Mouse (Mus musculus) thymus, postnatal 10 days (tissue): ENCODE results near the gene Tmem229b.
"Not testable (repeated sequence)": the region's sequence is repeated elsewhere in the genome, so short reads cannot be mapped to it uniquely, and the experiment has no call there.

Experiments used
- DNase-seq, 2 experiments: peaks; one replicate each; pipeline ENCODE4 v3.0.0; 2021; ENCODE audit warnings: low spot score in 2 of 2

Gene Tmem229b

DNA sequence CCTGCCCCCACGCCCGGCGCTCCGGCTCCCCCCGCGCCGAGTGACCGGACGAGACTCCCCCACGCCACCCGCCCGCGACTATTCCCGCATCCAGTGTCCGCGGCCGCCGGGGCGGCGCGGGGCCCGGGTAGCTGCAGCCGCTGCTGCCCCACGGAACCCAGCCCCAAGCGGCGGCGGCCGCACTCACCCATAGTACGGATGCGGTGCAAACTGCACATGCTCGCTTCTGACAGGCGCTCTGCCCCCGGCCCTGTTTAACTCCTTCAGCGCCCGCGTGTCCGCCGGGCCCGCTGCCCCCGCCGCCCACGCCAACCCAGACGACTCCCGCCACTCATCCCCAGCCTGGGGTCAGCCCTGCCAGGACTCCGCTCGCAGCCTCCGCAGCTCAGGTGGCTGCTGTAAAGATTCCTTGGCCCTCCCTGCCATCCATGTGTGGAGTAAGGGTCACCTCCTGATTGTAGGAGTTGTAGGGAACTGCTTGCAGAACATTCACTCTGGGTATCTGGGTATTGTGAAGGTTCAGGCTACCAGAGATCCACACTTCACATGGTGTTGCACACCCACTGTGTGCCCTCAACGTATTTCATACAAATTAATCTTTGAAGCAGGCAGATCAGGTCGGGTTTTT is at the start of gene Tmem229b:
Gene Tmem229b (minus strand): TSS at position 502 of the 628 bp plus-strand sequence.
- DNase-seq, result peak; percentile 19 to 51

DNA sequence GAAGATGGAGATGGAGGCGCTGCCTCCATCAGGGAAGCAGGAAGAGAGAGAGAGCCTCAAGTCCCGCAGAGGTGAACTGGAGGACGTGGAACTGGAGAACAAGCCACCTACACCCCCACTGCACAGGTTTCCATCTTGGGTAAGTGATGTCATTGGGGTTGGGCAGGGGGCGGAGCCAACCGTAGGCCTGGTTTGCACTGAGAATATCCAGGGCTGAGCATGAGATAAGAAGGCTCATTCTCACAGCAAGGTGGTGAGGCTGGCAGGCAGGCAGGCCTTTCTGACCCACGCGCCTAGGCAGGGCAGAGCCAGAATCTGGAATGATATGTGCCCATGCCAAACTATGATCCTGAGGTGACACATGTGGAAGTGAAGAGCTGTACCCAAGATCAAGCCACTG is 47.8 kb upstream of the Tmem229b start:
- DNase-seq, result no peak

DNA sequence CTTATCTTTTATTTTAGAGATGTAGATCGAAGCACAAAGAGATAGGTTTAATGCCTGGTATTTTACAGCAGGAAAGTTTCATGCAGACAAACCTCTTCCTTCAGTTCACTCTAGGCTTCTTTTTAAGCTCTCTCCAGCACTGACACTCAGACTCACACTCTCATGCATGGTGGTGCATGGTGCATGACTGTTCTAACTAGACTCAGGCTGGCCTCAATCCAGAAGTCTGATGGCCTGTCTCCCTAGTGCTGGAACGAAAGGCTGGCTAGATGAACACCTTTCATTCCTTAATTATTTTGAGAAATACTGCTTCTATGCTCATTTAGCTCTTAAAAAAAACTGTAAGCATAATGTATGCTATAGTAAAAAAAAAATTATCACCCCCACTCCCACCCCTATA is 44.6 kb upstream of the Tmem229b start:
- no peak for DNase-seq

DNA sequence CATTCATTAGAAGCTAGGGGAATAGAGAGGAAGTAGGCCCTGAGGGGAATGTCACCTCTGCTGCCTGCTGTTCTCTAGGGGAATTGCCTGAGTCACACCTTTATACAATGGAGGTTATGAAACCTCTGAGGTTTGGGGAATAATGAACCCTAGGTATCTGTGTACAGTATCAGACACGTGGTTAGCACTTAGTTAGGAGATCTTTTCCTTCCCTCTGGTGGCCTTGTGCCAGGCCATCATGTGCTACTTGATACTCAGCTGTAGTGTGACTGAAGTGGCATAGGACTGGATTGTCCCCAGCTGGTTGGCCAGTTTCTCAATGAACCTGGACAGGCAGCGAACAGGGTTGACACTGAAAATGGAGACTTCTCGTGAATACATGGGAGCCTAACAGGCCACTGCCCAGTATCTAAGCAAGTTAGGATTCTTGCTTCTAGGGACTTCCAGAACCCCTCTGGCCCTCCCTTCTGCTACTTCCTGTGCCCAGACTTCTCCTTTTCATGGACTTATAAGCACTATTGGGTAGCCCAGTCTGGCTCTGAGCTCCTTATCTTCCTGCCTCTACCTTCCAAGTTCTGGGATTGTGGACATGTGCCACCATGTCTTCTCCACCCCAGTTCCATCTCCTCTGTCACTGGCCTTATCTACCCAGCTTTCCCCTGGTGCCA is 43.3 kb upstream of the Tmem229b start:
- DNase-seq, result no peak

DNA sequence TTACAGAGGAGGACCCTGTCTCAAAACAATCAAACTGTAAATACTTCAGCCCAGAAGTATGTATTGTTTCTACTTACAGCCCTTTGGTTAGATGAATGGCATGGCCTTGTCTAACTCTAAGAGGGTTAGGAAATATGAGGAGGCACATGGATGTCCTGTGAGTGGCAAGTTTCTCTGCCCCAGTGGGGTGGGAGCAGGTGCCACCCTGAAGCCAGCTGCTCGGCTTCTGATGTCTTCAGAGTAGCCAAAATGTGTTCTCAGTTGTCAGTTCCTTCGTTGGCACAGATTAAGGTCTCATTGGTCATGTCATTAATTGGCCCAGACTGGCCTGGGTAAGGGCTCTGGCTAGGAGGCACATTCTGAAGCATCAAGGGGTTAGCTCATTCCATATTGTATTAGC is 42.4 kb upstream of the Tmem229b start:
- DNase-seq, result no peak

DNA sequence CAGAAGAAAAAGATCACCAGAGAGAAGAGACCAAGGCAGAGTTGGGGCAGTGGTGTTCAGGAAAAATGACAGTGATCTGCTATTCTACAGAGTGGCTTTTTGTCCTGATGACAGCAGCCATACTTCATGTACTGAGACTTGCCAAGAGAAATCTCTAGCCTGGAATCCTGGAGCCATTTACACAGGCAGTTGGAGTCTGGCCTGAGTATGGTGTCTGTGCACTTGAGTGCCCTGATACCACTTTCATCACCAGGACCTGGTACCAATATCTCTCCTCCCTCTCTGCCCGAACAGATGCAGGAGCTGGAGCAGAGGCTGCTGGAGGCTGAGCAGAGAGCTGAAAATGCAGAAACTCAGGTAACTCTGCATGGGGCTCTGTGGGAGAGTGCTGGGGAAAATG is 41.5 kb upstream of the Tmem229b start:
- DNase-seq, result no peak

DNA sequence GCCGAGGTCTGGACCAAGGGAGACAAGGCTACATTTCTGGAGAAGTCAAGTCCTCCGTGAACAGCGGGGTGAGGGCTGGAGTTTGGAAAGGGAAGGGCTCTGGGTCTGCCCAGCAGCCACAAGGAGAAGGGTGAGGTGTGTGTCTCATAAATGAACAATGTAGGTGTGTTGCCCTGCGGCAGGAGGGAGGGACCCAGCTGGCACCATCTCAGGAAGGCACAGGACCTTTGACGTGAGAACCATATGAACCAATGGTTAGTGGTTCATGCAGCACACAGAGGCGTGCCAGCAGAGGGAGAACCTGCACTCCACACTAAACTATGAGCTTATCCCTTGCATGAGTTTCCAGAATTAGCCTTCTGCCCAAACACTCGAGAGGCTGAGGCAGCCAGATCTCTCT is 39.8 kb upstream of the Tmem229b start:
- no peak for DNase-seq

DNA sequence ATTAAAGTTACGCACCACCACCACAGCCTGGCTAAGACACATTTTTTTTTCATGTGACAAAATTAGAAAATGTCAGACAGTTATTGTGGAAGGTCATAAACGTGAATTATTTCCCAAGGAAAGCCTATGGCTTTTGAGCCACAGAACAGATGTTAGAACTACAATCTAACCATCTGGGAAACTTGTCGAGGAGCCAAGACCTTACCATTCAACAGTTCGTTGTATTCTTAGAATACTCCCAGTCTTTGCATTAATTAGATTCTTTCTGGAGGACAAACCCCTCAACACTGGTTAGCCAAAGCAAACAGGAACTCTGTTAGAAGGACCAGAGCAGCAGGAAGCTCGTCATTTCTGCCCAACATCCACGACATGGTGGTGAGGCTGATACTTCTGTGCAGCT is 38.7 kb upstream of the Tmem229b start:
- DNase-seq, result no peak

DNA sequence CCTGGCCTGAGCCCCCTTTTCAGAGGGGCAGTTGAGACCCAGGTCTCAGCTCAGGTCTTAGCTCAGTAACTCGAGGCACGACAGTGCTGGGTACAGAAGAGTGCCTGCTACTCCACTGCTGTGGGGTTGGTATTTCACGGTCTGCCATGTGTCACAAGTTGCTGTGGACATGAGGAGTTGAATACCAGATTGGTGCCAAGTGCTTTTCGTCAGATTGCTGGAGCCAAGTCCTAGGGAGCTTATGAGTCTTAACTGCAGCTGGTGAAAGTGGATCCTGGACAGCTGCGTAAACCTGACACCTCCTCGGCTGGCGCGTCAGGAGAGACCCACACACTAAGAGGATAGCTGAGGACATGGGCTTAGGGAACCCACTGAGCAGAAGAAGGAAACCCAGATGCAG is 37.2 kb upstream of the Tmem229b start:
- DNase-seq, result no peak

DNA sequence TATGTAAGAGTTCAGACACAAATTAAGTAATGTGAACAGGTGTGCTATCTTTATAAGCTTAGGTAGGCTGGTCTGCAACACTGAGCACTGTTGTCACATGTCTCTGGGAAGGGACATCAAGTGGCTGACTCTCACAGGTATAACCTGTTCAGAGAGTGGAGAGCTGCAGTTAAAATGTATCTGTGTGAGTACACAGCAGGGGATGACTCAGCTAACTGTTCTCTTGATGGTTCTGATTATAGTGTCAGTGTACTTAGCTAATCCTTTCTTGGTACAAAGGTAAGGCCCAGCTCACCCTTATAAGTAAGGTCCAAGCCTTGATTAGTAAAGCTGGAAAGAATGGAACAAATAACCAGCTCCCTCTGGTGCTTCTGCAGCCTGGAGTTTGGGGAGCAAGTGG is 34.0 kb upstream of the Tmem229b start:
- DNase-seq, result no peak

DNA sequence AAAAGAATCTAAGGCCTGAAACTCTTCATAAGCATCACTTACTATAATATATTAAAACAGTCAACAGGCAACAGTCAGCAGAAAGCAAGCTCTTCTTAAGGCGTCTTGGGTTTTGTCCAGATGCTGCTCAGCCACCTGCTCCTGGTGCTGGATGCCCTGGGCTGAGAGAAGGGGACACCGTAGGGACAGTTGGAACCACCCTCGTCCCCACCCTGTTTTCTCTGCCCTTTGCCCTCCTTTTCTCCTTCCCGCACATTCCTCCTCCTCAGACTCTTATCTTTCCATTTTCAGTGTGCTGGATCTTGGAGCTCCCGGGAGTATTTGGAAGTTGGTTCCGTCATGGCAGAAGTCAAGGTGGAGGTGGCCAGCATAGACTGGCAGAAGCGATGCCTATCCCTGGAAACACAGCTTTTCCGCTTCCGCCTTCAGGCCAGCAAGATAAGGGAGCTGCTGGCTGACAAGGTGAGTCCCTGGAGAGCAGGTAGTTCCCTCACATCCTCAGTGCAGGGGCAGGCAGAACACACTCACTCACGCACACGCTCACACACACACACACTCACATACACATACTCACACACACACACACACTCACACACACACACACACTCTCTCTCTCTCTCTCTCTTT is 32.9 kb upstream of the Tmem229b start:
- DNase-seq, result no peak

DNA sequence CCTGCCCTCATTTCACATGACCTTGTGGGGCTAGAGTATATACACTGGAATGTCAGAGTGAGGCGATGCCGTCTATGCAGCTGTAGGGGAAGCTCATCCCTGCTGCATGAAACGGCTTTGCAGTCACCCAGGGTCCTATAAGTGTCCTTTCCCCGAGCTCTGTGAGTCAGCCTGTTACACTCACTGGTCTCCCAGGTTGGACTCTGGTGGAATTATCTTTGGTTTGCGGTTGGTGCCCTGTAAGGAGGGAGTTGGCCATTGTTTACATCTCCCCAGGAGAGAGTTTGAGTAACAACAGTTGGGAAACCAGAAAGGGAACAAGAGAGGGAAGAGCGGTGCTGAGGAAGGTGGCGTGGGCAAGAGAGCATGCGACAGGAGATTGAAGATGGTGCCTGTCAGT is 32.3 kb upstream of the Tmem229b start:
- DNase-seq, result no peak

DNA sequence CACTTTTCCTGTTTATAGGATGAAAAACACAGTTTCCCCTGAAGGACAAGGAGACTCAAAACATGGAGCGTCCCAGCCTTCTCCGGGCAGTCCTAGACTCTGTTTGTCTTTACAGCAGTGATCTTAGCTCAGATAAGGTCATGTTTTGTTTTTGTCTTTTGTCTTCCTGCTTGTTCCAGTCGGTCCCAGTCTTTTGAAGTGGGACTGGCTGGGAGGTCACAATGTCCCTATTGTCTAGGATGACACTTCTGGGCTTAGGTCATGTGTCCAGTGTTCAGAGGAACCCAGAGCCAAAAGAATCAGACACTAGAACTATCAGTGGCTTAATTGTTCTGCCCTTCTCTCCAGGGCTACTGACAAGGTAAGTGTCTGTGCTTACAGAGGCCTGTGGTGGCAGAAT is 27.9 kb upstream of the Tmem229b start:
- no peak for DNase-seq

DNA sequence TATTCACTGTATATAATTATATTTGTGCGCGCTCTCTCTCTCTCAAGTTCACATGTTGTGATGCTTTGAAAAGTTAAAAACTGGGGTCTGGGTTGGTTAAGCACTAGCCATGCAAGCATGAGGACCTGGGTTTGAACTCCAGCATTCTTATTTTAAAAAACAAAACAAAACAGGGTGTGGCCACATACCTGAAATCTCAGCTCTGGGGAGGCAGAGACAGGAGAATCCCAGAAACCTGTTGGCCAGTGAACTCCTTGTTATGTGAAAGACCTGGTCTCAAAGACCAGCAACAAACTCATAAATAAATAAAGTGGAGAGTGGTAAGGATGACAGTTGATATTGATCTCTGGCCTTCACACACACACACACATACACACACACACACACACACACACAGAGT is 26.9 kb upstream of the Tmem229b start:
- DNase-seq, result no peak

DNA sequence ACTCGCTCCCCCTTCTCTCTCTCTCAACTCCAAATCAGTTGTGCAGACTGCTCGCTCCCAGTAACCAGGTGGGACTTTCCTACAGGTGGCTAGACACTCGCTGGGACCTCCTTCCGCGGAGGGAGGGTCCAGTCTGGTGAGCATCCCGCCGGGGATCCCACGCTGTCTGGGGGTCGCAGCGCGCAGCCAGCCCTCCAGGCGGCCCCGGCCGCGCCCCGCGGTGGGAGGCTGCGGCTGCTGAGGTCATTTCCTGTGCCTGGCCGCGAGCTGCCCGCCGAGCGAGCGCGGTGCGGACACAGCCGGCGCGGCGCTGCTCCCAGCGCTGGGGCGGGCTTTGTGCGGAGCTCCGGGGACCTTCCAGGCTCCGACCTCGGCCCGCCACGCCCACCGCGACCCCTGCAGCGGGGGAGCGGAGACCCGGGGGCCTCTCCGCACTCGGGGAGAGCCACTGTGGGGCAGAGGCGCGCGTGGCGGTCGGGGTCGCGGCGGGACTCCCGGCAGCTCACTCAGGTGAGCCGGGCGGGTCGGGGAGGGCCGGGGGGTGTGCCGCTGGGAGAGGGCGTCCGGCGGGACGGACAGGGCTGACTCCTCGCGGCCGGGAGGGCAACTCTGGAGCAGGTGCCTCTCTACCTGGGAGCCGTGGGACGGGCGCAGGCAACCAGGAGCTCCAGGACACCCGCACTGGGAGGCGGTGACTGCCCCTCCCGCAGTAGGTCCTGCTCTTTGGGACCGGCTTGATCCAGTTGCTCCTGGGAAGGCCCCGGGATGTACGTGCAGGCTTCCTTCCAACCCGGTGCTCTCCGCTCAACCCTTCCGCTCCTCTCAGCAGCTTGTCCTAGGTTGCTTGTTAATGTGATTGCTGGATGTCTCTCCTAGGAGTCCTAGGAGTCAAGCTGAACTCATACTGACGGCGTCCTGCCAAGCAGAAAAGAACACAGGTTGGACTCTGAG is 21.8 kb upstream of the Tmem229b start, which contains the start of gene Plekhh1:
Gene Plekhh1 (plus strand): TSS at position 253 of the 951 bp plus-strand sequence.
- DNase-seq, result peak in 1 of 2 experiments; percentile 9

DNA sequence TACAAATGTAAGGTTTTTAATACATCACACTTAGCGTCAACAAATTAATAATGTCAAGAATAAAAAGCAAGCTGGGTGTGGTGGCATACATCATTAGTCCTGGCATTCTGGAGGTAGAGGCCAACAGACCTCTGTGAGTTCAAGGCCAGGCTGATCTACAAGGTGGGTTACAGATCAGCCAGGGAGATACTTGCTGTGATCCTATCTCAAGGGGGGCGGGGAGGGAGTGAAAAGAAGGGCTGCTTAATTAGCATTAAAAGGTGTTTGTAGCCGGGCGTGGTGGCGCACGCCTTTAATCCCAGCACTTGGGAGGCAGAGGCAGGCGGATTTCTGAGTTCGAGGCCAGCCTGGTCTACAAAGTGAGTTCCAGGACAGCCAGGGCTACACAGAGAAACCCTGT is 20.1 kb upstream of the Tmem229b start:
- DNase-seq, result not testable (repeated sequence)

DNA sequence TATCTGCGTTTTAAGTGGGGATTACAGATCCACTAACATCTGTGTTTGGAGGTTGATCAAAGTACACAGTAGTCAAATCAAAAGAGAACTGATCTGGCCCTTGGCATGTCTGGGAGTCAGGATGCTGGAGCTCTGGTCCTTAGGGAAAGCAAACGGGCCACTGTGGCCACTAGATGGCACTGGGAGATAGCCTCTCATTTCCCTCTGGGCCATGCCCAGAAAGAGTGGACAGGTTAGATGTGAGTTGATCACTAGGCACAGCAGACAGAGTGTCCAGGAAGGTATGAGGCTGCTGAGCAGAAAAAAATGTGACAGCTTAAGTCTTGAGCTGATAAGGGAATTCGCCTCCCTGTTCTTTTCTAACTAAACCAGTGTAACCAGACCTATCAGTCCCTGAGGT is 15.5 kb upstream of the Tmem229b start:
- DNase-seq, result peak in 1 of 2 experiments; percentile 27

DNA sequence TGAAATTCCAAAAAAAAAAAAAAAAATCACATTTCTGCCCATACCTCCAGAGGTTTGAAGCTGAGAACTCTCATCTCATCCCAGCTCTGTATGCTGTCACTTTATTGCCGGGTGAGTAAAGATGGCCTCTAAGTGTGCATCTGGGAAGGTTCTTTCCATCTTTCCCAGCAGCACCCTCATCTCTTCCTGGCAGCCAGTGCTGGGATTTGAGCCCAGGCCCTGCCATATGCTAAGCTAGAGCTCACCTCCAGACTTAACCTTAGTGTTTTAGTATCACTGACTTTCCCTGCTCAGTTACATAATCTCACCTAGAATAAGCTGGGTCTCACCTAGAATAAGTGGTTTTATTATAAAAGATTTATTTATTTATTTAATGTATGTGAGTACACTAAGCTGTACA is 14.5 kb upstream of the Tmem229b start:
- DNase-seq, result no peak

DNA sequence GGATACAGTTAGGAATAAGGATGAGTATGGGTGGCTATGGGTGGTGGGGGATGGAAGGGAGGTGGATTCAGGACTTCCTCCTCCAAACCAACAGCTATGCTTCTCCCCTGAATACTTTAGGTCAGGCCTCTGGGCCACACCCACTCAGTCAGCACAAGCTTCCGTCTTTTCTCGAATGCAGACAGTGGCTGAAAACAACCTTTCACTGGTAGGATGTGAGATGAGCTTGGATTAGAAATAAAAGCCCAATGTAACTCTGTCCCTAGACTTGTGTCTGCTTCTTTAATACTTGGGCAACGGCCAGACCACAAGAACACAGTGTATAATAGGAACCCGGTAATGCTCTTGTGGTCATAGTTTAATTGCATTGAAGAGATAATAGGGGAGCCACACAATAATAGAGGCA is 10.6 kb upstream of the Tmem229b start:
- no peak for DNase-seq

DNA sequence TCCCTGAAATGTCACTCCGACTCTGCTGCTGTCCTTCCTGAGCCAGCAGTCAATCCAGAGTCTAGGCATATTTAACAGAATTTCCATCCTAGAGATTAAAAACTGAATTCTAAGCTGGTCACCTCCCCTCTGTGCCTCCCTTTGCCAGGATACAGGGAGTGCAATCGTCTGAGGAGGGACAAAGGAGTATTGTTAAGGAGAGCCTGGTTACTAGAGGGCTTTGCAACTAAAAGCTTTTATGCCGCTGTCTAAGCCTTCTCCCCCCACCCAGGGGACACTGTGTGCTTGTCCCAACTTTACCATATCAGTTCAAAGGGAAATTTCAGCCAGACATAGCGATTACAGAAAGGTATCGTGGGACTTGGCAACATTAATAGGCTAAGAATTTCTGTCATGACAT is 8.7 kb upstream of the Tmem229b start:
- DNase-seq, result no peak

DNA sequence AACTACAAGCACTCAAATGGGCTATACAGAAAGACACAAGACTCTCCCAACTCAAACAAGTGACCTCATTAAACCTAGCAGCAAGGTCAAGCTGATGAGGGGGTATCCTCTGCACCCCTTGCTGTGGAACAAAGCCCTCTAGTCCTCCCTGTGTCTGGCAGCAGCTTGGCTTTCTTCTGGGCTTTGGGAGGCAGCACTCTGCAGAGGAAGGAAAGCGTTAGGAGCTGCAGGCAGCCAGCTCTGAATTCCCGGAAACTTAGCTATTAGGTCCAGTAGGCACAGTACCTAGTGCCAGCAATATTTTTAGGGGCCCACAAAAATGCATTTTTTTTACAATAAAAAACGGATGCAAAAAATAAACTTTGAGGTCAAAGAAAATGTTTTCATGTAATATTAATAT is 3.1 kb upstream of the Tmem229b start:
- DNase-seq, result no peak

DNA sequence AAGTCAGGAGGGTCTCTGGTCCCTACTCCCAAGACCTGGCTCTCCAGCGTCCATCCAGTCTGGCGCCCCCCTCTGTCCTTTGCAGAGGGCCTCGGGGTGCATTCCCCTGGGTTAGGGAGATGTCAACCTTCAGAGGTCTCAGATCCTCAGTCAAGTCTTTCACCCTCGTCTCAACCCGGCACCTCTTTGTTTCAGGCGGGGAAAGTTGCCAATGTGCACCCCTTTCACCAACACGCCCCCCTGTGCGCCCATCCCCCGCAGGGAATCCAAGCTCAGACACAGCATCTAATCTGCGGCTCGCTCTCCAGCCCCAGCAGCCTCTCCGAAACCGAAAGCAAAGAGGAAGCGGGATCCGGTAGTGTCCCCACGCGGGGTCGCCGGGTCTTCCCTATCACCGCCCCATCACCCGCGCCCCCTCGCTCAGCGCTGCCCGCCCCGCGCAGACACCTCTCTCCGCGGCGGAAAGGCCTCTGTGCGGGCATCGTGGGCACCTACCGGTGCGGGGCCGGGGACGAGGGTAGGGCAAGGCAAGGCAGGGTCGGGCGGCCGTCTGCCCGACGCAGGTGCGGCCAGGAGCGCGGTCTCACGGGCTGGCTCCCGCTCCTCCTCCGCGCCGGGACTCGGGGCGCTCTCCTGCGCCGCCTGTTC is 825 bp downstream of the Tmem229b start:
- DNase-seq, result peak; percentile 54 to 59
